Mouse (Mus musculus): ENCODE results near the gene Ccdc155.

- TF ChIP-seq CTCF (IDR thresholded peaks at IDR 0.05) (no peak), EP300 (IDR thresholded peaks at IDR 0.05; ENCODE audit: insufficient read depth, low read depth, low read length) (no peak)
These were observed 30.0 kb downstream of the Ccdc155 start for GRCm38 (mm10) chr7:45174567-45175280.

Measured in heart, adult 2 months (tissue).